Comparison of ENCODE assay signal across 14 mouse cellular contexts in the genomic region with DNA sequence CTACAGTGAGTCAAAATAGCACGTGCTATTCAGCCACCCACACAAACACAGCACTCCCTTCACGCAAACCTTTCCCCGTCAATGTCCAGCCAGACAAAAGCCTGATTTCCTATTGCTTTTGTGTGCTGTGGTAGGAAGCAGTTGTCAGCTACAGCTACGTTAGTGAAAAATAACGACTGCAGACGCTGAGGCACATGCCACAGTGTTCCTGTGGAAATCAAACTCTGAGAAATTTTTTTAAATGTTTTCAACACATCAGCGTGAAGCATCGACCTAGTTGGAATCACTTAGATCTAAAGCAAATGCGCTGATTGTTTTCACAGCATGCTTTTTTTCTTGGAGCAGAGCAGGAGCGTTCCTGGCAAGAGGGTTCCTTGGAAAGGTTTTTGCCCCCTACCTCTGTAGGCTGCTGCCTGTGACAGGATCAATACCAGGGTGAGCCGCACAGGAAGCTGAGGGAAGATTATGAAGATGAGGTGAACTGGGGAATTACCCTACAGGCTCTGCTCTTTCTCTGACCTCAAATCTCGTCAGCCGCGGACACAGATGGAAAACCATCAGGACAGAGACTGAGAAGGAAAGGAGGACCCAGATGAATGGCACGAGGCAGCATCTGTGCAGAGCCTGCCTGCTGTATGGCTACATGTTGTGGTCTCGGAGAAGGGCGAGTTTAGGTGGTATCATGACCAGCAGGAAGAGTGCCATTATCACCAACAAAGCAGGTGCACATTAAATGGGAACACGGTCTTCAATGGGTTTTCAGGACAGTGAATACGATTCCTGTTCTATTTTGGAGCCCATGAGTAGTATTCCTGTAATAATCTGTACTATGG.
DNase-seq lines count a peak whose midpoint lies in the region; ATAC-seq and TF ChIP-seq lines count a peak whose summit lies in the region.
"Had no signal": no experiment of that assay in that cellular context is flagged by ENCODE, and none has a peak within 500 bp of the region (broad histone marks: within the 10 kb centered on the region; RNA-seq: fewer than 3 reads in every experiment).

No protein-coding gene starts in this region.

- no peak for TF ChIP-seq POLR2A in cerebellum, adult 2 months (IDR thresholded peaks at IDR 0.05; ENCODE audit: borderline replicate concordance, insufficient read depth, low read length)

- no peaks in the 10 kb centered on the region for H3K27me3 ChIP-seq in cerebellum, adult 2 months (ENCODE audit: control insufficient read depth, insufficient read depth, low read length)
- no peaks in the 10 kb centered on the region for H3K27me3 ChIP-seq in heart, embryonic 13.5 days (replicated peaks)
- H3K27me3 ChIP-seq in hindbrain, postnatal 0 days (ENCODE audit: insufficient read depth, low read length), result no peaks in the 10 kb centered on the region
- H3K27me3 ChIP-seq: embryonic facial prominence, embryonic 15.5 days; liver, embryonic 13.5 days had no signal

- peak; percentile 3 to 6 for DNase-seq in cerebellum, adult 2 months
- DNase-seq in cerebellum, adult 11 months, result no peak
- DNase-seq in heart, postnatal 25 days (ENCODE audit: low spot score), result no peak
- peak; percentile 31 for DNase-seq in hindbrain, postnatal 0 days (ENCODE audit: low spot score)
- peak; percentile 31 for DNase-seq in retina, embryonic 14.5 days (ENCODE audit: low spot score)
- no peak for DNase-seq in urinary bladder, adult 2 months (ENCODE audit: low spot score)
- DNase-seq in ovary, postnatal 36 days (ENCODE audit: low spot score), result no peak
- DNase-seq: cerebellum, adult 8-10 months; left cerebral cortex, postnatal 4 days; liver, embryonic 13.5 days; lung, postnatal 36 days had no signal

- H3K4me3 ChIP-seq in cerebellum, adult 2 months (replicated peaks; ENCODE audit: insufficient read depth, low read depth, low read length), result no peak overlapping the region
- no peak overlapping the region for H3K4me3 ChIP-seq in heart, embryonic 13.5 days
- no peak overlapping the region for H3K4me3 ChIP-seq in hindbrain, postnatal 0 days (ENCODE audit: low read length)
- H3K4me3 ChIP-seq: embryonic facial prominence, embryonic 15.5 days; liver, embryonic 13.5 days; myocyte had no signal

- no peak for TF ChIP-seq CTCF in cerebellum, adult 2 months (IDR thresholded peaks at IDR 0.05; ENCODE audit: borderline replicate concordance, insufficient read depth, low read depth, low read length)
- no peak for TF ChIP-seq CTCF in hindbrain, postnatal 0 days (IDR thresholded peaks at IDR 0.05; ENCODE audit: low read depth)

- H3K9me3 ChIP-seq in heart, embryonic 13.5 days, result no peaks in the 10 kb centered on the region
- H3K9me3 ChIP-seq in hindbrain, postnatal 0 days (ENCODE audit: low read length), result no peaks in the 10 kb centered on the region
- H3K9me3 ChIP-seq: embryonic facial prominence, embryonic 15.5 days; liver, embryonic 13.5 days had no signal

- ATAC-seq in heart, embryonic 13.5 days (ENCODE audit: extremely low read depth, insufficient number of reproducible peaks, low FRiP score, low TSS enrichment), result no peak
- no peak; the same call in 1 of the 2 replicates for ATAC-seq in hindbrain, postnatal 0 days

- H3K4me2 ChIP-seq in heart, embryonic 13.5 days, result peak overlapping the region; percentile 9; the same call in 1 of the 2 replicates
- H3K4me2 ChIP-seq in hindbrain, postnatal 0 days (ENCODE audit: low read depth, low read length), result peak overlapping the region; percentile 32
- H3K4me2 ChIP-seq: embryonic facial prominence, embryonic 15.5 days; liver, embryonic 13.5 days had no signal

- H3K4me1 ChIP-seq in cerebellum, adult 2 months (ENCODE audit: control insufficient read depth, insufficient read depth, low read length), result no peaks in the 10 kb centered on the region
- no peaks in the 10 kb centered on the region for H3K4me1 ChIP-seq in heart, embryonic 13.5 days
- H3K4me1 ChIP-seq in hindbrain, postnatal 0 days (ENCODE audit: insufficient read depth, low read length), result peaks cover 5% of the 10 kb centered on the region; the same call in 1 of the 2 replicates
- H3K4me1 ChIP-seq: embryonic facial prominence, embryonic 15.5 days; liver, embryonic 13.5 days had no signal

- H3K36me3 ChIP-seq in heart, embryonic 13.5 days, result no peaks in the 10 kb centered on the region
- H3K36me3 ChIP-seq in hindbrain, postnatal 0 days (ENCODE audit: insufficient read depth, low read length), result no peaks in the 10 kb centered on the region
- H3K36me3 ChIP-seq: embryonic facial prominence, embryonic 15.5 days; liver, embryonic 13.5 days had no signal

- 15% methylated on average over 19 of the region's 19 CpGs for WGBS in cerebellum, adult 2 months
- 42% methylated on average over 19 of the region's 19 CpGs for WGBS in heart, embryonic 13.5 days
- 29% methylated on average over 19 of the region's 19 CpGs for WGBS in hindbrain, postnatal 0 days

- intact Hi-C loops in heart, postnatal 25 days (cut with DNase I), result no loop called here

- H3K9ac ChIP-seq in heart, embryonic 13.5 days, result no peak overlapping the region
- no peak overlapping the region for H3K9ac ChIP-seq in hindbrain, postnatal 0 days (replicated peaks; ENCODE audit: low read length)
- H3K9ac ChIP-seq: embryonic facial prominence, embryonic 15.5 days; liver, embryonic 13.5 days had no signal

- H3K27ac ChIP-seq in cerebellum, adult 2 months (ENCODE audit: insufficient read depth, low read length), result no peak overlapping the region
- no peak overlapping the region for H3K27ac ChIP-seq in heart, embryonic 13.5 days (replicated peaks)
- H3K27ac ChIP-seq in hindbrain, postnatal 0 days, result no peak overlapping the region
- H3K27ac ChIP-seq: embryonic facial prominence, embryonic 15.5 days; liver, embryonic 13.5 days had no signal

Comparison
In these comparisons a context has a peak if more than half of its experiments do, and no peak if none do; other contexts are left out.
1. DNase-seq: peak in cerebellum, adult 2 months (2 of 2), hindbrain, postnatal 0 days (single experiment) and retina, embryonic 14.5 days (single experiment); none in cerebellum, adult 11 months (single experiment), heart, postnatal 25 days (single experiment), urinary bladder, adult 2 months (single experiment) and ovary, postnatal 36 days (single experiment).